Mouse (Mus musculus) kidney, adult 11 months (tissue): ENCODE measurements around the gene Gimap4.
A peak's percentile ranks its signal among the peaks of the same experiment; 100 is the strongest.
"Not testable (repeated sequence)": the region's sequence is repeated elsewhere in the genome, so short reads cannot be mapped to it uniquely, and the experiment has no call there.

Experiments used
- DNase-seq: peaks from one replicate; pipeline ENCODE4 v3.0.0; 2022

Gimap4 gene

GRCm38 (mm10) chr6:48676860-48677415 is 7.4 kb upstream of the Gimap4 start:
- no peak for DNase-seq

- no peak for DNase-seq
These were observed 6.6 kb upstream of the Gimap4 start for GRCm38 (mm10) chr6:48677492-48678345.

GRCm38 (mm10) chr6:48678391-48678790 is 6.0 kb upstream of the Gimap4 start:
- DNase-seq, result no peak

GRCm38 (mm10) chr6:48679701-48680100 is 4.6 kb upstream of the Gimap4 start:
- DNase-seq, result no peak

GRCm38 (mm10) chr6:48680421-48680820 is 3.9 kb upstream of the Gimap4 start:
- no peak for DNase-seq

GRCm38 (mm10) chr6:48681472-48682090 is 2.8 kb upstream of the Gimap4 start:
- peak; percentile 41 for DNase-seq

- DNase-seq, result no peak
These were observed 2.1 kb upstream of the Gimap4 start for GRCm38 (mm10) chr6:48682271-48682670.

- DNase-seq, result not testable (repeated sequence)
These were observed 1.0 kb upstream of the Gimap4 start for GRCm38 (mm10) chr6:48683263-48683821.

GRCm38 (mm10) chr6:48684806-48685205 is 457 bp downstream of the Gimap4 start:
- DNase-seq, result no peak

- DNase-seq, result no peak
These were observed 902 bp downstream of the Gimap4 start for GRCm38 (mm10) chr6:48685251-48685650.

- DNase-seq, result no peak
These were observed 1.6 kb downstream of the Gimap4 start for GRCm38 (mm10) chr6:48685694-48686665.

- DNase-seq, result no peak
These were observed 2.7 kb downstream of the Gimap4 start for GRCm38 (mm10) chr6:48687077-48687476.

GRCm38 (mm10) chr6:48689320-48689719 is 5.0 kb downstream of the Gimap4 start:
- DNase-seq, result no peak

- DNase-seq, result no peak
These were observed 8.6 kb downstream of the Gimap4 start for GRCm38 (mm10) chr6:48692962-48693361.

- no peak for DNase-seq
These were observed 12.6 kb downstream of the Gimap4 start for GRCm38 (mm10) chr6:48696830-48697554.

GRCm38 (mm10) chr6:48697555-48697930 is 13.2 kb downstream of the Gimap4 start:
- DNase-seq, result no peak

GRCm38 (mm10) chr6:48698066-48698856 is 13.9 kb downstream of the Gimap4 start:
- no peak for DNase-seq

GRCm38 (mm10) chr6:48698888-48699287 is 14.5 kb downstream of the Gimap4 start:
- no peak for DNase-seq

- DNase-seq, result peak; percentile 58
These were observed 16.1 kb downstream of the Gimap4 start for GRCm38 (mm10) chr6:48700251-48701075.

GRCm38 (mm10) chr6:48702146-48702545 is 17.8 kb downstream of the Gimap4 start:
- DNase-seq, result no peak
